Mouse (Mus musculus) ovary, postnatal 10 days (tissue): Measurements from ENCODE around the gene Exph5.

Source experiments
- DNase-seq: peaks from one replicate; pipeline ENCODE4 v3.0.0; 2022; ENCODE audit warnings: low spot score

Gene Exph5

GRCm38 (mm10) chr9:53301269-53301720 is at the start of gene Exph5:
Exph5 (plus strand) TSS chr9:53301670.
- DNase-seq, result no peak

- peak; percentile 40 for DNase-seq
Measured at GRCm38 (mm10) chr9:53254368-53254767, 47.1 kb upstream of the Exph5 start.

- no peak for DNase-seq
Measured at GRCm38 (mm10) chr9:53256690-53257305, 44.7 kb upstream of the Exph5 start.

GRCm38 (mm10) chr9:53257772-53258171 is 43.7 kb upstream of the Exph5 start:
- DNase-seq, result no peak

- DNase-seq, result no peak
Measured at GRCm38 (mm10) chr9:53258199-53258598, 43.3 kb upstream of the Exph5 start.

GRCm38 (mm10) chr9:53264387-53264786 is 37.1 kb upstream of the Exph5 start:
- no peak for DNase-seq

- no peak for DNase-seq
Measured at GRCm38 (mm10) chr9:53265589-53265988, 35.9 kb upstream of the Exph5 start.

GRCm38 (mm10) chr9:53268036-53268435 is 33.4 kb upstream of the Exph5 start:
- DNase-seq, result no peak

- DNase-seq, result no peak
Measured at GRCm38 (mm10) chr9:53268731-53269465, 32.6 kb upstream of the Exph5 start.

GRCm38 (mm10) chr9:53269466-53269755 is 32.1 kb upstream of the Exph5 start:
- DNase-seq, result no peak

- no peak for DNase-seq
Measured at GRCm38 (mm10) chr9:53271281-53272022, 30.0 kb upstream of the Exph5 start.

- DNase-seq, result no peak
Measured at GRCm38 (mm10) chr9:53272207-53272606, 29.3 kb upstream of the Exph5 start.

GRCm38 (mm10) chr9:53272714-53273113 is 28.8 kb upstream of the Exph5 start:
- no peak for DNase-seq

- DNase-seq, result no peak
Measured at GRCm38 (mm10) chr9:53276381-53276780, 25.1 kb upstream of the Exph5 start.

GRCm38 (mm10) chr9:53278997-53279396 is 22.5 kb upstream of the Exph5 start:
- no peak for DNase-seq

GRCm38 (mm10) chr9:53286793-53287192 is 14.7 kb upstream of the Exph5 start:
- DNase-seq, result no peak

GRCm38 (mm10) chr9:53290006-53290405 is 11.5 kb upstream of the Exph5 start:
- no peak for DNase-seq

GRCm38 (mm10) chr9:53292833-53293232 is 8.6 kb upstream of the Exph5 start:
- DNase-seq, result no peak

GRCm38 (mm10) chr9:53301801-53302311 is 386 bp downstream of the Exph5 start:
- peak; percentile 4 for DNase-seq

GRCm38 (mm10) chr9:53302415-53302814 is 945 bp downstream of the Exph5 start:
- DNase-seq, result no peak

GRCm38 (mm10) chr9:53307904-53308303 is 6.4 kb downstream of the Exph5 start:
- no peak for DNase-seq

- DNase-seq, result no peak
Measured at GRCm38 (mm10) chr9:53312981-53313380, 11.5 kb downstream of the Exph5 start.
